Mouse (Mus musculus) bone marrow macrophage, adult 2 months (primary cell): ENCODE measurements around the gene Myo16. TPM values are rescaled to one million over a fixed set of nuclear protein-coding genes. Genes with fewer than 3 reads are reported as not detected.

ENCODE experiments used
- H3K27ac ChIP-seq: 2 replicates; pipeline ENCODE4 v1.5.1; 2012; ENCODE audit warnings: low read depth, low read length; ENCODE audit not compliant: insufficient read depth
- H3K4me1 ChIP-seq: 2 replicates; pipeline ENCODE4 v1.6.1; 2012; ENCODE audit warnings: low read length; ENCODE audit not compliant: control insufficient read depth, insufficient read depth
- H3K4me3 ChIP-seq: 2 replicates; pipeline ENCODE4 v1.5.1; 2012; ENCODE audit warnings: mild to moderate bottlenecking, low read length, moderate library complexity; ENCODE audit not compliant: insufficient read depth
- CTCF ChIP-seq: IDR thresholded peaks from 2 replicates; pipeline ENCODE4 v1.5.1; 2012; ENCODE audit warnings: low read depth, mild to moderate bottlenecking, low read length, moderate library complexity
- POLR2A ChIP-seq: IDR thresholded peaks from 2 replicates; pipeline ENCODE4 v1.6.1; 2012; ENCODE audit warnings: mild to moderate bottlenecking, low read depth, low read length, borderline replicate concordance
- polyA plus RNA-seq: library from polyadenylated mRNA; stranded (reverse); fragments of >200 nt; gene quantifications from 2 replicates; pipeline ENCODE4 v1.2.4, GENCODE M21; 2012; ENCODE audit not compliant: missing spikeins, insufficient read depth, insufficient read length

Gene Myo16
- polyA plus RNA-seq, 1 experiment: not detected

DNA sequence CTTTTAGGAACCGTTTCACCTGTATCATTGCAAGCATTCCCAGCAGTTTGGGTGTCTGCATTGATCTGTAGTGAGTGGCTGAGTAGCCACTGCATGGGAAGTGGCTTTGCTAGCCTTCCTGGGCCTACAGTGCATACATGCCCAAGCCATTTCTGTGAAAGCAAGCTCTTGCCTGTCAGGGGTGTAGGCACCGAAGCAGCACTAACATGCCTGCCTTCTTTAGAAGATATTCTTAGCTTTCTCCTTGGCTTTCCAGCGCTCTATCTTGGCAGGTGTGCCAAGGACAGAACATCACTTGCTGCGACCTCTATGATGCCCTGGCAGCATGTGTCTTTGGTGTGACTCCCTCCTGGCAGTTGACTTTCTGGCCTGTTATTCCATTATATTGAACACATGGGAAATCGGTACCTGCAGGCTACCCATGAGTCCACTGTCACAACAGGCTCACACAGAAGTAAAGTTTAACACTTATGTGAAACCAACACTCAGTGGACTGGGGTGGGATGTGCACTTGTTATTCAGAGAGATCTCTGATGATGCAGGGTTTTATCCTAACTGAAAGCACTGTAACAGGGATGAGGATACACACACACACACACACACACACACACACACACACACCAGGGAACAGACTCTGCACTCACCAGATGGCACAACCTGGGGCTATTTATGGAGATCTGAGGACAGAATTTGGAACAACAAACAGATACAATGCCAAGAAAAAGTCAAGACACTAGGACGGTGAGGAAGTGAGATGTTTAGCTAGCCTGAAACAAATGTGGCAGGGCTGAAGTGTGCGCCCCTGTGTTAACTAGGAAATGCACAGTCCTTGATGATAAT lies 21.4 kb downstream of the Myo16 start:
- Histone ChIP-seq H3K27ac (no peak overlapping the region), H3K4me3 (no peak overlapping the region), H3K4me1 (peaks cover 58% of the 10 kb centered on the region)
- TF ChIP-seq CTCF: no peak
- no peak for TF ChIP-seq POLR2A

GRCm38 (mm10) chr8:10175976-10176375 lies 22.3 kb downstream of the Myo16 start:
- Histone ChIP-seq H3K4me3 (no peak overlapping the region), H3K27ac (no peak overlapping the region), H3K4me1 (peaks cover 60% of the 10 kb centered on the region)
- TF ChIP-seq POLR2A (no peak), CTCF (no peak)

- TF ChIP-seq POLR2A (no peak), CTCF (no peak)
- Histone ChIP-seq H3K27ac (no peak overlapping the region), H3K4me1 (peaks cover 62% of the 10 kb centered on the region), H3K4me3 (no peak overlapping the region)
Observed at GRCm38 (mm10) chr8:10177131-10177530, 23.4 kb downstream of the Myo16 start.

DNA sequence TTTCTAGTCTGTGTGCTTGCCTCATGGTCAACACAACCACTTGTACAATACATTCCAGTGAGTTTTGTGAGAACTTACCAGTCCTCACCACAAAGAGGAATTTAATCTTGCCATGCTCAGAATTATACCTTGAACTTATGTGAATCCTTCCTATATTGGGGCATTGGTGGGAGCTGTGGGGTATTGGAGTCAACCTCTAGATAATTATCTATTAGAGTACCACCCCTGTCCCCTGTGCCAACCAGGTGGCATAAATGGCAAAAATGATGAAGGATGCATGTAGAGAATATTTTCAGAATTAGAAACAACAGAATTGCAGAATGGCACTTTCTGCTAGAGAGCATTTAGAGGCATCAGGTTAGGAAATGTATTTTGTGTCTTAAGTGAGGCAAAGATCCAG lies 25.3 kb downstream of the Myo16 start:
- no peak overlapping the region for H3K4me3 ChIP-seq
- H3K27ac ChIP-seq: no peak overlapping the region
- TF ChIP-seq POLR2A (no peak), CTCF (no peak)
- H3K4me1 ChIP-seq: peaks cover 62% of the 10 kb centered on the region

GRCm38 (mm10) chr8:10190607-10191006 lies 36.9 kb downstream of the Myo16 start:
- no peak for TF ChIP-seq POLR2A
- no peak for TF ChIP-seq CTCF
- H3K4me1 ChIP-seq: peaks cover 9% of the 10 kb centered on the region
- no peak overlapping the region for H3K27ac ChIP-seq
- no peak overlapping the region for H3K4me3 ChIP-seq

DNA sequence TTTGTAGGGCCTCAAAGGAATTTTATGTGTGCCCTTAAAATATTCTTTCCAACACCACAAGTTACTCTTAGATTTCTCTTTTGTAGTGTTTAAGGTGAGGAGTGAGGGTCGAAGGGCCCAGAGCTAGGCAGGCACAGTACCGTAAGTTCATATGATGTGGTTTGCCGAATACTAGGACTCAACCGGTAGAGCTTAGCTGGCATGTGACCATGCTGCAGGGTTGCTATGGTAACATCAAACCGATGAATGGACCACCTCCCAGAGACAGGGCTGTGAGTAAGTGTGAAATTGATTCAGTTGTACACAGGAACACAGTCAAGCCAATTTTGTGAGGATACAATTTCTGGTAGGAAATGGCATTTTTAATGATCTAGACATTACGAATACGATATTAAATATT lies 44.5 kb downstream of the Myo16 start:
- Histone ChIP-seq H3K27ac (no peak overlapping the region), H3K4me3 (no peak overlapping the region), H3K4me1 (peaks cover 6% of the 10 kb centered on the region; the same call in 1 of the 2 replicates)
- no peak for TF ChIP-seq POLR2A
- no peak for TF ChIP-seq CTCF

- Histone ChIP-seq H3K27ac (no peak overlapping the region), H3K4me1 (peaks cover 6% of the 10 kb centered on the region; the same call in 1 of the 2 replicates), H3K4me3 (no peak overlapping the region)
- TF ChIP-seq CTCF (no peak), POLR2A (no peak)
Observed at GRCm38 (mm10) chr8:10199301-10199700, 45.6 kb downstream of the Myo16 start.

GRCm38 (mm10) chr8:10200042-10200441 lies 46.3 kb downstream of the Myo16 start:
- Histone ChIP-seq H3K4me3 (no peak overlapping the region), H3K27ac (no peak overlapping the region), H3K4me1 (peaks cover 6% of the 10 kb centered on the region; the same call in 1 of the 2 replicates)
- TF ChIP-seq POLR2A (no peak), CTCF (no peak)

DNA sequence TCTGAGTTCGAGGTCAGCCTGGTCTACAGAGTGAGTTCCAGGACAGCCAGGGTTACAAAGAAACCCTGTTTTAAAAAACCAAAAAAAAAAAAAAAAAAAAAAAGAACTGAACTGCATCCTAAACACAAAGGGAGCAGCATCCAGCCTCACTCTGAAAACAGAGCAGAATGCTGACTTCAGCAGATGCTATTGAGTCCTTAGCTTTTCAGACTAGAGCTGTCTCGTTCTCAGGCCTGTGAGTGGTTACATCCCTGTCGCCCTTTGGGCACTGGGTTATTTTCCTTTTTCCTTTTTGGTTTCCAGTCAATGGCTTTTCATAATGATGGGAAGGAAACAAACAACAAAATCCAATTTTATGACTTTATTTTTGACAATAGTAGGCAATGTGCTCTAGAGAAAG lies 61.3 kb downstream of the Myo16 start:
- TF ChIP-seq CTCF (no peak), POLR2A (no peak)
- H3K27ac ChIP-seq: no peak overlapping the region
- no peak overlapping the region for H3K4me3 ChIP-seq
- peaks cover 38% of the 10 kb centered on the region for H3K4me1 ChIP-seq

- TF ChIP-seq POLR2A (no peak), CTCF (no peak)
- peaks cover 52% of the 10 kb centered on the region for H3K4me1 ChIP-seq
- H3K27ac ChIP-seq: no peak overlapping the region
- no peak overlapping the region for H3K4me3 ChIP-seq
Observed at GRCm38 (mm10) chr8:10219761-10220276, 66.1 kb downstream of the Myo16 start.

DNA sequence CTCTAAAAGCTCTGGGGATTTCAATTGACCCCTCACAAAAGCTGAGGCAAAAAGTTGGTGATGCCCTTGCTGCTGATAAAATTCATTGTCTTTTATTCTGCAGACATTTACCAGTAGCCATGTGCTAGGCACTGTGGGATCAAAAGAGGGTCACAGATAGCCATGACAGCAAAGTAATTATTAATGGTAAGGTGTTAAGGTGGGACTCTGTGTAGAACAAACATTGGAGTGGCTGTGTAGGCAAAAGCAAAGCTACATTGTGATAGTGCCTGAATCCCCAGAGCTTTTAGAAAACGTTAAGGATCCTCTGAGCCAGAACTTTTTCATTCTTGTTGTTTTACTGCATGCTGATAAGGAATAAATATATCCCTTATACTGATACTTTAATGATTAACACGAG lies 69.1 kb downstream of the Myo16 start:
- Histone ChIP-seq H3K4me1 (peaks cover 35% of the 10 kb centered on the region), H3K27ac (no peak overlapping the region), H3K4me3 (no peak overlapping the region)
- TF ChIP-seq POLR2A (no peak), CTCF (no peak)
